Mouse (Mus musculus) midbrain, embryonic 13.5 days (tissue): Measurements from ENCODE around the gene Trim25. TPM values are rescaled to one million over a fixed set of nuclear protein-coding genes. Genes with fewer than 3 reads are reported as not detected.
A peak's percentile ranks its signal among the peaks of the same experiment; 100 is the strongest.

ENCODE experiments used
- ATAC-seq: fragments of 200-750 bp; cut with Nextera tagmentation; 2 replicates; pipeline ENCODE4 v1.8.0; 2017; ENCODE audit warnings: mild to moderate bottlenecking, moderate TSS enrichment, moderate library complexity
- H3K27ac ChIP-seq: fragments of 300-500 bp; sonication (generic); 2 replicates; pipeline ENCODE4 v1.5.1; 2015; ENCODE audit warnings: inconsistent platforms, mild to moderate bottlenecking, moderate library complexity
- H3K27me3 ChIP-seq: fragments of 300-500 bp; sonication (generic); 2 replicates; pipeline ENCODE4 v1.6.1; 2015; ENCODE audit warnings: mild to moderate bottlenecking, inconsistent platforms
- H3K36me3 ChIP-seq: fragments of 300-500 bp; sonication (generic); 2 replicates; pipeline ENCODE4 v1.6.1; 2015; ENCODE audit warnings: mild to moderate bottlenecking, inconsistent platforms
- H3K4me1 ChIP-seq: fragments of 300-500 bp; sonication (generic); replicated peaks from 2 replicates; pipeline ENCODE4 v1.6.1; 2015; ENCODE audit warnings: inconsistent platforms
- H3K4me2 ChIP-seq: fragments of 300-500 bp; sonication (generic); replicated peaks from 2 replicates; pipeline ENCODE4 v1.6.1; 2015; ENCODE audit warnings: moderate library complexity, mild to moderate bottlenecking, inconsistent platforms
- H3K4me3 ChIP-seq: fragments of 300-500 bp; sonication (generic); replicated peaks from 2 replicates; pipeline ENCODE4 v1.5.1; 2015; ENCODE audit warnings: mild to moderate bottlenecking, inconsistent platforms
- H3K9ac ChIP-seq: fragments of 300-500 bp; sonication (generic); replicated peaks from 2 replicates; pipeline ENCODE4 v1.6.1; 2015; ENCODE audit warnings: mild to moderate bottlenecking, inconsistent platforms
- H3K9me3 ChIP-seq: fragments of 300-500 bp; sonication (generic); 2 replicates; pipeline ENCODE4 v1.6.1; 2016; ENCODE audit warnings: mild to moderate bottlenecking, inconsistent platforms
- WGBS: fragments of 180-500 bp; shearing (Covaris S2); methylation state at CpG from one replicate; pipeline ENCODE4 v1.1.7; 2015; 5-methylcytosine and 5-hydroxymethylcytosine counted together
- polyA plus RNA-seq: library from polyadenylated mRNA; unstranded; fragments of >200 nt; fragmentation: Nextera tagmentation; extraction: Ambion mirVana; gene quantifications from 2 replicates; pipeline ENCODE4 v1.2.1, GENCODE M21; 2015

Trim25 gene
- 3.4 and 3.5 TPM in 2 replicates for polyA plus RNA-seq

DNA sequence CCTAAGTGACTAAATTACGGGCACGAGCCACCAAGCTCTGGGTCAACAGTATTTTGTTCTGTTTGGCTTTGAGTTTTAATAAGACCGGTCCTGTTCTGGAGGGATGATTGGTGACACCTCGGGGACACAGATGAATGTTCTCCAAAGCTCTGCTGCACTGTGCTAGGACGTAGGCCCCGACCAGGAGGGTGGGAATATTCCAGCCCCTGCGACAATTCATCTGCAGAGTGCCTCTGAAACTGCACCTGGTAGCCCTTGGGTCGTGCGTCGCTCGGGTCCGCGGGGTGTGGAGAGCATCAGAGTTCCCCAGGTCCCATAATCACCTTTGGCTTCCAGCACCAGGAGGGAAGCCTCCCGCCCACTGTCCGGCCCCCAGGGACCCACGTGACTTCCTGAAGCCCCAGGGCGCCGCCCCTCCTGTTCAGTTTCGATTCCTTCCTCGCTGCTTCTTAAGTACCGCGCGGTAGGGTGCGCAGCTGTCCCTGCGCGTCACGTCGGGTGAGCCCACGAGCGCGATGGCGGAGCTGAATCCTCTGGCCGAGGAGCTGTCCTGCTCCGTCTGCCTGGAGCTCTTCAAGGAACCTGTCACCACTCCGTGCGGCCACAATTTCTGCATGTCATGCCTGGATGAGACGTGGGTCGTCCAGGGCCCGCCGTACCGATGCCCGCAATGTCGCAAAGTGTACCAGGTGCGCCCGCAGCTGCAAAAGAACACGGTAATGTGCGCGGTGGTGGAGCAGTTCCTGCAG lies at the start of gene Trim25:
Trim25 (plus strand) TSS at position 403 of the 749 bp plus-strand sequence.
- H3K4me2 ChIP-seq, result peak within 1 kb of the TSS; percentile 52
- peaks cover 27% of the 10 kb centered on the region for H3K27me3 ChIP-seq
- no peaks in the 10 kb centered on the region for H3K9me3 ChIP-seq
- peak within 1 kb of the TSS; percentile 52 for H3K9ac ChIP-seq
- WGBS, result 3% methylated on average over 48 of the region's 48 CpGs
- peaks cover 7% of the 10 kb centered on the region for H3K4me1 ChIP-seq
- no peak within 1 kb of the TSS for H3K27ac ChIP-seq
- no peak for ATAC-seq
- peak within 1 kb of the TSS; percentile 40 for H3K4me3 ChIP-seq
- H3K36me3 ChIP-seq, result no peaks in the 10 kb centered on the region

DNA sequence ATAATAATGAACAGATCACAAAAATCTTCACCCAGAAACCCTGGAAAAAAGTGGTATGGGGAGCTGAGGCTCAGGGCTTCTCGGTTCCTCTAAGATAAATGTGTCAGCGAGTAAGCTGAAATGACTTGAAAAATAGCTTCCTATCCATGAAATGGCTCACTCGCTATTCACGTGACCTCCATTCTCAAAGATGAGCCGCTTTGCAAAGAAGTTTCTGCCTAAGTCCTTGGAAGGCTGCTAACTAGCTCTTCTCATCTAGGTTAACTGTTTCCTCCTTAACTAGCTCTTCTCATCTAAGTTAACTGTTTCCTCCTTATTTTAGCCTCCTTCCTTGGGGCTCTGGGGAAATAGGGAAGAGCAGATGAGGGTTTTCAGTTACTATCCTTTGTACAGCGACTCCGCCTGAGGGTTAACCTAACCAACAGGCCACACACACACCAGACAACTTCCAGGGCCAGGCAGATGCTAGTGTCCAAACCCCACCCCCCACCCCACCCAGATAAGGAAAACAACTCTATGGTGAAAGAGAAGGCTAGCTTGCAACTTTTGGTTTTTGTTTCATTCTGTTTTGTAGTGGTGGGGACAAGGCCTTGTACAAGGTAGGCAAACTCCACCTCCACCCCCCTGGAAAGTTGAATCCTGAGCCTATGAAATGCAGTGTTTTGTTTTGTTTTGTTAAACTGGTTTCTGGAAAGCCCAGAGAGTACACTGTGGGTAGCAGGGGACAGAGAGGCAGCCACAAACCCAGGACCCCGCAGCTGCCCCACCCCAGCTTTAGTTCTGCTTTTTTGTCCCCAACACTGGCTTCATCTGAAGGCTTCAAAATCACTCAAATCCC lies 49.2 kb upstream of the Trim25 start:
- peaks cover 9% of the 10 kb centered on the region for H3K4me1 ChIP-seq
- no peak overlapping the region for H3K27ac ChIP-seq
- H3K4me2 ChIP-seq, result no peak overlapping the region
- H3K4me3 ChIP-seq, result no peak overlapping the region
- no peaks in the 10 kb centered on the region for H3K27me3 ChIP-seq
- ATAC-seq, result no peak
- WGBS, result 96% methylated on average over 8 of the region's 8 CpGs
- H3K9me3 ChIP-seq, result no peaks in the 10 kb centered on the region
- no peak overlapping the region for H3K9ac ChIP-seq
- peaks cover 16% of the 10 kb centered on the region; the same call in 1 of the 2 replicates for H3K36me3 ChIP-seq

DNA sequence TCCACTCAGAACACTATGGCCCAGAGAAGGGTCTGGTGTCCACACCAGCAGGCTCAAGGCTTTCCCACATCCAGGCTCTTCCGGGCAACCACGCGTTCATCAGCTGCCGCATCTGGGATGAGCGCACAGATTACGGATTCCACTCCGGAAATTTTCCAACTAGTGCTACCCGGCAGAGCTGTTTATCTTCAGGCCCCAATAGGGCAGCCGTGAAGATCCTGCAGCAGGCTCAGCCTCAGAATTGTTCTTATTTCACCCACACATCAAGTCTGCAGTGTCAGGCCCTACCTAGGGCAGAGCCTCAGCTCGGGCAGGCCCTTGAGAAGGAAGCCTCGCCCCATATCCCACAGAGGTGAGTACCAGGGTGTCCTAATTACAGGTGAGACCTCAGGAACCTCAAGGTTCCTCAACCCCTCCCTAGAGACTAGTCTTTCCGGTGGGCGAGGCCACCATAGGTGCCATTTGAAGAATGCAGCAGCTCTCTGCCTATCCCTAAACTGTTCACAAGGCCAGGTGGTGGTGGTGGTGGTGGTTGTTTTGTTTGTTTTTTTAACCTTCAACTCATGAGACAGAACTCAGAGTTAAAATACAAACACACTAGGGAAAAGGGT lies 48.4 kb upstream of the Trim25 start:
- H3K9me3 ChIP-seq, result no peaks in the 10 kb centered on the region
- peaks cover 13% of the 10 kb centered on the region for H3K4me1 ChIP-seq
- H3K9ac ChIP-seq, result no peak overlapping the region
- no peaks in the 10 kb centered on the region for H3K27me3 ChIP-seq
- H3K36me3 ChIP-seq, result peaks cover 16% of the 10 kb centered on the region; the same call in 1 of the 2 replicates
- no peak overlapping the region for H3K27ac ChIP-seq
- H3K4me3 ChIP-seq, result no peak overlapping the region
- H3K4me2 ChIP-seq, result no peak overlapping the region
- 92% methylated on average over 13 of the region's 13 CpGs for WGBS
- ATAC-seq, result no peak

DNA sequence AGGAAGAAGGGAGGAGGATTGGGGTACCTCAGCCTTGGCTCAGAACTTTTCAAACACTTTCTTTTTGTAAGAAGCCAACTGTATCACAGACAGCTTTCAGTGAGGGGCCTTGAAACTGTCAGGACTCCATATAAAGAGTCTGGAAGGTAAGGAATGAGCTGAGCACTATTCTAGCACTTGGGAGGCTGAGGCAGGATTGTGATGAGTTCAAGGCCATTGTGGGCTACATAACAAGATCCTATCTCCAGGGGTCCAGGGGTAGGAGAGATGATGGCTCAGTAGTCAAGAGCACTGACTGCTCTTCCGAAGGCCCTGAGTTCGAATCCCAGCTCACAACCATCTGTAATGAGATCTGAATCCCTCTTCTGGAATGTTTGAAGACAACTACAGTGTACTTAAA lies 47.6 kb upstream of the Trim25 start:
- no peak for ATAC-seq
- Histone ChIP-seq H3K4me1 (peaks cover 13% of the 10 kb centered on the region), H3K4me3 (no peak overlapping the region), H3K4me2 (no peak overlapping the region), H3K9me3 (no peaks in the 10 kb centered on the region), H3K36me3 (peaks cover 16% of the 10 kb centered on the region; the same call in 1 of the 2 replicates), H3K9ac (no peak overlapping the region), H3K27ac (no peak overlapping the region), H3K27me3 (no peaks in the 10 kb centered on the region)
- WGBS, result 98% methylated on average over 2 of the region's 2 CpGs

DNA sequence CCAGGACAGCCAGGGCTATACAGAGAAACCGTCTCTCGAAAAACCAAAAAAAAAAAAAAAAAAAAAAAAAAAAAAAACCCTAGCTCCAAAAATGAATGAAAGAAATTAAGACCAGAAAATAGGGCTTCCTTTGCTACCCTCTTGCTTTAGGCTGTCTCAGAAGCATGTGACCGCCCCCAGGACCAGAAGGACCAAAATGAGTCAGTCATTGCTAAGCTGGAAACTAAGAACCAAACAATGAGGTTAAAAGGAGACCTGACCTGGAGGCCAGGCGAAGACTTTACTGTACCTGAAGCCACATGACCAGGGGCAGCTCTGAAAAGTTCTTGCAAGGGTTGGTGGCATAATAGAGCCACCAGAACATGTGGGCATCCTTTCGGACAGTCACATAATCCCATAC lies 47.1 kb upstream of the Trim25 start:
- peaks cover 12% of the 10 kb centered on the region; the same call in 1 of the 2 replicates for H3K36me3 ChIP-seq
- H3K4me1 ChIP-seq, result peaks cover 13% of the 10 kb centered on the region
- no peak for ATAC-seq
- H3K9me3 ChIP-seq, result no peaks in the 10 kb centered on the region
- 94% methylated on average over 5 of the region's 5 CpGs for WGBS
- no peaks in the 10 kb centered on the region for H3K27me3 ChIP-seq
- H3K27ac ChIP-seq, result no peak overlapping the region
- H3K4me3 ChIP-seq, result no peak overlapping the region
- no peak overlapping the region for H3K9ac ChIP-seq
- H3K4me2 ChIP-seq, result no peak overlapping the region

DNA sequence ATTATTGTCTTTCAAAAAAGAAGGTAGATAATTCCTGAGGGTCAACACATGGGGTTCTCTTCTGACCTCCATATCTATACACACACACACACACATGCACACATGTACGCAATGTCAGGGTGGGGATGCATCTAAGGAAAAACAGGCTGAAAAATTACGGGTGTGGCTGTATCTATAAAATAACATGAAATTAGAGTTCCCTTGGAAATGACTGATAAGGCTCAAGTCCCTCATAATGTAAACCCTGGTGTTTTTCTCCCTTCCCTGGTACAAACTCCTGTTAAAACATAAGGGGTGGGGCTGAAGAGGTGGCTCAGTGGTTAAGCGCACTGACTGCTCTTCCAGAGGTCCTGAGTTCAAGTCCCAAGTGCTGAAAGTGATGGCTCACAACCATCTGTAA lies 45.6 kb upstream of the Trim25 start:
- WGBS, result 94% methylated on average over 3 of the region's 3 CpGs
- H3K9me3 ChIP-seq, result no peaks in the 10 kb centered on the region
- no peak overlapping the region for H3K27ac ChIP-seq
- H3K4me2 ChIP-seq, result no peak overlapping the region; the same call in 1 of the 2 replicates
- no peak overlapping the region for H3K4me3 ChIP-seq
- no peak overlapping the region for H3K9ac ChIP-seq
- H3K4me1 ChIP-seq, result peaks cover 13% of the 10 kb centered on the region
- no peak for ATAC-seq
- H3K36me3 ChIP-seq, result peaks cover 12% of the 10 kb centered on the region; the same call in 1 of the 2 replicates
- no peaks in the 10 kb centered on the region for H3K27me3 ChIP-seq

DNA sequence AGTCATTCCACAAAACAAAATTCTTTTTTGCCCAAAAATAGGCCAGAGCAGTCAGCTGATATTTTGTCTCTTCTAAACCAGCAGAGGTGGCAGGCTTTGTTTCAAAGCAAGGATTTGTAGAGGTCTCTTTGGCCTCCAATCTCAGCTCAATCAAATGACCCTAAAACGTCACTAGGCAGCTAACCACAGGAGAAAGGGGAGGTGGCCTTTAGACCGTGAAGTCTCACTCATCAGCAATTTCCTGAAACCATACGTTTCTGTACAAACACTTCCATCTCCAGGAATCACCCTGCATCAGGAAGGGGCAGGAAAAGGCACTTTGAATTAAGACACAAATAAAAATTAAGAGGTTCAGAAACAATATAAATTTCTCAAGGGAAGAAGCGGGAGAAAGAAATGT lies 44.4 kb upstream of the Trim25 start:
- WGBS, result 0% methylated on average over 4 of the region's 4 CpGs
- ATAC-seq, result peak; percentile 65; the same call in 1 of the 2 replicates
- peak overlapping the region; percentile 20; the same call in 1 of the 2 replicates for H3K27ac ChIP-seq
- H3K9me3 ChIP-seq, result no peaks in the 10 kb centered on the region
- peak overlapping the region; percentile 57 for H3K4me2 ChIP-seq
- H3K27me3 ChIP-seq, result no peaks in the 10 kb centered on the region
- H3K36me3 ChIP-seq, result peaks cover 12% of the 10 kb centered on the region; the same call in 1 of the 2 replicates
- H3K9ac ChIP-seq, result peak overlapping the region; percentile 67
- peaks cover 13% of the 10 kb centered on the region for H3K4me1 ChIP-seq
- peak overlapping the region; percentile 46 for H3K4me3 ChIP-seq

DNA sequence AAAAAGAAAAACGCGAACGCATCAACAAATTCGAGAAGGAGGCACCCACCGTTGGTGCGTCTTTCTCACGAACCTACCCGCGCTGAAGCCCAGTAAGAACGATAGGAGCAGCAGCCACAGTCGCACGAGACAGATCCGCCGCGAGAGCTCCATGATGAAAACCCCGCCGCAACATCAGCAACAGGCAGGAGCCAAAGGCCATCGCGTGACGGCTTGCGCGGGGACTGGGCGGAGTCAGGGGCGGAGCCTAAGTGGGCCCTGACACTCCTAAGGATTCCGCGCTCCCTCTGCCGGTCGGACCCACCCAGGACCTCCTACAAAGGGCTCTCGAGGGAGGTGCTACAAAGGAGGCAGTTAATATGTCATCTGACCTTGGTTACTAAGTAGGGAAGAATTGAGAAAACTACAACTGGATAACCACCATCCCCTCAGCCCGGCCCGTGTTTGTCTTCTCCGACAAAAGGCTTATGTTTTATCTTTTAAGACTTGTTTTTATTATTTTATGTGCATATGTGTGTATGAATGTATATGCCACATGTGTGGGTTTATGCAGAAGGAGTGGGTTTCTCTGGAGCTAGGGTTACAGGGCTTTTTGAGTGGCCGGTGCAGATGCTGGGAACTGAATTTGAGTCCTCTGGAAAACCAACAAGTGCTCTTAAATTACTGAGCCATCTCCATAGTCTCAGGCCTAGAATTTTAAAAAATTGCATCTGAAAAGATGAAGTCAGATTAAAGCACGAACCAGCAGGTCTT lies 43.8 kb upstream of the Trim25 start, which contains the start of gene Scpep1:
Scpep1 (minus strand) TSS at position 249 of the 753 bp plus-strand sequence.
- H3K9me3 ChIP-seq, result no peaks in the 10 kb centered on the region
- peaks cover 11% of the 10 kb centered on the region; the same call in 1 of the 2 replicates for H3K36me3 ChIP-seq
- peak within 1 kb of the TSS; percentile 57 for H3K4me2 ChIP-seq
- peaks cover 13% of the 10 kb centered on the region for H3K4me1 ChIP-seq
- WGBS, result 5% methylated on average over 34 of the region's 34 CpGs
- peak; percentile 93 for ATAC-seq
- H3K9ac ChIP-seq, result peak within 1 kb of the TSS; percentile 67
- peak within 1 kb of the TSS; percentile 20; the same call in 1 of the 2 replicates for H3K27ac ChIP-seq
- no peaks in the 10 kb centered on the region for H3K27me3 ChIP-seq
- H3K4me3 ChIP-seq, result peak within 1 kb of the TSS; percentile 46

DNA sequence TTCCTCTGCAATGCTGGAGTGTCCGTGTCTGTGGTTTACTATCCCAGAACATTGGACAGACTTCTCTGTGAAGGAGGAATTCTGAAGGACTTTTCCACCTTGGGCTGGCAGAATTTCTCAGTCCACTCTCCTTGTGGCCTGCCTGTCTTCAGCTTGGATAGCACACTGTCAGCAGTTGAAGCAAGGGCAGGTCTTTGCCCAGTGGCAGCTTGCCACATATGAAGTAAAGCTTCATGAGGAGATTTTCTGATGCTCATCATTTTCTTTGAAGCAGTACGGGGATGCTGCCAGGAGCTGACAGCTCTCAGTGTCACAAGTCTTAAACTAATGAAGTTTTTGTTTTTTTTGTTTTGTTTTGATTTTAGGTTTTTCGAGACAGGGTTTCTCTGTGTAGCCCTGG lies 40.3 kb upstream of the Trim25 start:
- Histone ChIP-seq H3K9me3 (no peaks in the 10 kb centered on the region), H3K4me1 (peaks cover 13% of the 10 kb centered on the region), H3K27me3 (no peaks in the 10 kb centered on the region), H3K27ac (no peak overlapping the region), H3K4me2 (no peak overlapping the region), H3K36me3 (no peaks in the 10 kb centered on the region), H3K9ac (no peak overlapping the region), H3K4me3 (no peak overlapping the region)
- no peak for ATAC-seq
- WGBS, result 80% methylated on average over 3 of the region's 3 CpGs

DNA sequence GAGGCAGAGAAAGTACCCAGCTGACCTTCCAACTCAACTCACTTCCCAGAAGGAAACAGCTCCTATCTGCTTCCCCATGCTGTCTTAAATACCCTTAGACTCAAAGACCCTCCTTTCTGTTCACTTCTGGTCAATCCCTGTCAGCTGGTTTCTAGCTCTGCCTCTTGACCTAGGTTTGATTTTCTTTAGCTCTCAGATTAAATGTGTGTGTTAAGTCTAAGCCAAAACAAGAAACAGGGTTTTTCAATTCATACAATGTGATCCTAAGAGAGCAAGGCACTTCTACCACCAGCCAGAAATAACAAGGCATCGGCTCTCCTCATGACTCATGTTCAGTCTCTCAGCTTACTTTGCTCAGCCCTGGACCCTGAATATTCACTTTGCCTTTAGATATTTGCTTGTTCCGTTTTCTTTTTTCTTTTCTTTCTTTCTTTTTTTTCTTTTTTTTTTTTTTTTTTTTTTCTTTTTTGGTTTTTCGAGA lies 32.3 kb upstream of the Trim25 start, which contains the start of gene Elobl:
Elobl (minus strand) TSS at position 51 of the 481 bp plus-strand sequence.
- Histone ChIP-seq H3K4me1 (no peaks in the 10 kb centered on the region), H3K27ac (no peak within 1 kb of the TSS), H3K27me3 (no peaks in the 10 kb centered on the region), H3K4me2 (no peak within 1 kb of the TSS), H3K9me3 (no peaks in the 10 kb centered on the region), H3K36me3 (no peaks in the 10 kb centered on the region), H3K4me3 (no peak within 1 kb of the TSS), H3K9ac (no peak within 1 kb of the TSS)
- 97% methylated on average over 2 of the region's 3 CpGs for WGBS
- no peak for ATAC-seq

DNA sequence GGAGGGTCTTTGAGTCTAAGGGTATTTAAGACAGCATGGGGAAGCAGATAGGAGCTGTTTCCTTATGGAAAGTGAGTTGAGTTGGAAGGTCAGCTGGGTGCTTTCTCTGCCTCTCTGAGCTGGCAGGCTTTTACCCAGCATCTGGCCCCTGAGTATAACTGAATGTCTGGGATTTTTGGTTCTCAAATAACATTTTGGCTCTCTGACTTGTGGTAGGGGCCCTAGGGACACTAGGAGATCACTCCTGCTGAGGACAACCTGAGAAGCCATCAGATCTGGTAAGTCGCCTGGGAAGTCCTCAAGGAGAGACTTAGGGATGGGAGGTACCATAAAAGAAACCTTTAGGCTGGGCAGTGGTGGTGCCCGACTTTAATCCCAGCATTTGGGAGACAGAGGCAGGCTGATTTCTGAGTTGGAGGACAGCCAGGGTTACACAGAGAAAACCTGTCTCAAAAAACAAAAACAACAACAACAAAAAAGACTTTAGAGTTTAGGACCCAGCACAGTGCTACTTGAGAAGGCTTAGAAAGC lies 28.9 kb upstream of the Trim25 start, which contains the start of gene Coil:
Coil (plus strand) TSS at position 51 of the 531 bp plus-strand sequence.
- WGBS, result 39% methylated on average over 2 of the region's 2 CpGs
- ATAC-seq, result no peak
- H3K36me3 ChIP-seq, result no peaks in the 10 kb centered on the region

More for the DNA sequence above, 28.9 kb upstream of the Trim25 start, which contains the start of gene Coil:
- Histone ChIP-seq H3K9ac (no peak within 1 kb of the TSS), H3K4me2 (no peak within 1 kb of the TSS), H3K27me3 (no peaks in the 10 kb centered on the region), H3K4me3 (no peak within 1 kb of the TSS), H3K27ac (no peak within 1 kb of the TSS), H3K9me3 (no peaks in the 10 kb centered on the region), H3K4me1 (peaks cover 10% of the 10 kb centered on the region)
